ENCODE assay signal across 15 mouse cellular contexts in genomic region chr1:43915428-43915827, GRCm38 (mm10).
"Had no signal": no experiment of that assay in that cellular context is flagged by ENCODE, and none has a peak within 500 bp of the region (broad histone marks: within the 10 kb centered on the region; RNA-seq: fewer than 3 reads in every experiment).

No protein-coding gene starts in this region.

- H3K27ac ChIP-seq: midbrain, embryonic 10.5 days; midbrain, embryonic 12.5 days; neural tube, embryonic 12.5 days had no signal

- H3K27me3 ChIP-seq: midbrain, embryonic 12.5 days; neural tube, embryonic 12.5 days had no signal

- ATAC-seq: midbrain, embryonic 16.5 days had no signal

- H3K9me3 ChIP-seq: midbrain, embryonic 10.5 days; midbrain, embryonic 12.5 days; neural tube, embryonic 12.5 days had no signal

- H3K9ac ChIP-seq: lung, embryonic 14.5 days; midbrain, embryonic 12.5 days; neural tube, embryonic 12.5 days had no signal

- H3K4me3 ChIP-seq: midbrain, embryonic 10.5 days; midbrain, embryonic 12.5 days; neural tube, embryonic 12.5 days had no signal

- H3K4me2 ChIP-seq: lung, embryonic 14.5 days; midbrain, embryonic 12.5 days; neural tube, embryonic 12.5 days had no signal

- H3K4me1 ChIP-seq: midbrain, embryonic 10.5 days; midbrain, embryonic 12.5 days; neural tube, embryonic 12.5 days had no signal

- H3K36me3 ChIP-seq: midbrain, embryonic 10.5 days; midbrain, embryonic 12.5 days; neural tube, embryonic 12.5 days had no signal

- DNase-seq: lung, adult 18-20 months; lung, embryonic 14.5 days; lung, postnatal 10 days; lung, postnatal 4 days; midbrain, embryonic 14.5 days; right cerebral cortex, postnatal 14 days; right cerebral cortex, postnatal 4 days; spleen, adult 18-20 months; thymus, adult 18-20 months; thymus, postnatal 14 days; thymus, postnatal 36 days had no signal
